Mouse (Mus musculus): ENCODE measurements around the gene Heatr9.

- no peak for TF ChIP-seq CTCF (IDR thresholded peaks at IDR 0.05; ENCODE audit: control insufficient read depth, insufficient read depth, insufficient replicate concordance, low read depth, low read length)
- no peak for TF ChIP-seq POLR2A (IDR thresholded peaks at IDR 0.05; ENCODE audit: control insufficient read depth, low read depth, low read length)
Measured at GRCm38 (mm10) chr11:83538705-83539314, 16.8 kb upstream of the Heatr9 start.
